Mouse (Mus musculus) hindbrain, embryonic 15.5 days (tissue): ENCODE data around the gene Mgmt. TPM values are rescaled to one million over a fixed set of nuclear protein-coding genes. Genes with fewer than 3 reads are reported as not detected.

Experiments used
- ATAC-seq: fragments of 200-750 bp; cut with Nextera tagmentation; 2 replicates; pipeline ENCODE4 v1.8.0; 2017; ENCODE audit warnings: low read depth, moderate number of reproducible peaks, moderate TSS enrichment; ENCODE audit not compliant: low FRiP score
- H3K27ac ChIP-seq: fragments of 300-500 bp; sonication (generic); replicated peaks from 2 replicates; pipeline ENCODE4 v1.5.1; 2015; ENCODE audit warnings: mild to moderate bottlenecking, inconsistent platforms
- H3K27me3 ChIP-seq: fragments of 300-500 bp; sonication (generic); 2 replicates; pipeline ENCODE4 v1.6.1; 2015; ENCODE audit warnings: control low read depth, inconsistent platforms
- H3K36me3 ChIP-seq: fragments of 300-500 bp; sonication (generic); 2 replicates; pipeline ENCODE4 v1.6.1; 2015; ENCODE audit warnings: control low read depth, inconsistent platforms
- H3K4me1 ChIP-seq: fragments of 300-500 bp; sonication (generic); replicated peaks from 2 replicates; pipeline ENCODE4 v1.6.1; 2015; ENCODE audit warnings: control low read depth, inconsistent platforms
- H3K4me2 ChIP-seq: fragments of 300-500 bp; sonication (generic); 2 replicates; pipeline ENCODE4 v1.6.1; 2015; ENCODE audit warnings: moderate library complexity, mild to moderate bottlenecking, inconsistent platforms
- H3K4me3 ChIP-seq: fragments of 300-500 bp; sonication (generic); 2 replicates; pipeline ENCODE4 v1.5.1; 2015; ENCODE audit warnings: mild to moderate bottlenecking, inconsistent platforms
- H3K9ac ChIP-seq: fragments of 300-500 bp; sonication (generic); 2 replicates; pipeline ENCODE4 v1.6.1; 2015; ENCODE audit warnings: inconsistent platforms
- H3K9me3 ChIP-seq: fragments of 300-500 bp; sonication (generic); 2 replicates; pipeline ENCODE4 v1.6.1; 2016; ENCODE audit warnings: control low read depth, inconsistent platforms
- WGBS: fragments of 180-500 bp; shearing (Covaris S2); methylation state at CpG from one replicate; pipeline ENCODE4 v1.1.7; 2015; 5-methylcytosine and 5-hydroxymethylcytosine counted together
- polyA plus RNA-seq: library from polyadenylated mRNA; unstranded; fragments of >200 nt; fragmentation: Nextera tagmentation; extraction: Ambion mirVana; gene quantifications from 2 replicates; pipeline ENCODE4 v1.2.1, GENCODE M21; 2015

Mgmt gene
- polyA plus RNA-seq, 1 experiment from 2014 or later, result 1.5 TPM

- Histone ChIP-seq H3K9me3 (no peaks in the 10 kb centered on the region), H3K4me2 (no peak overlapping the region), H3K27ac (no peak overlapping the region), H3K36me3 (no peaks in the 10 kb centered on the region), H3K27me3 (no peaks in the 10 kb centered on the region), H3K4me1 (peaks cover 4% of the 10 kb centered on the region; the same call in 1 of the 2 replicates), H3K4me3 (no peak overlapping the region), H3K9ac (no peak overlapping the region)
- WGBS, result 93% methylated on average over 12 of the region's 12 CpGs
- no peak for ATAC-seq
These were observed 26.8 kb downstream of the Mgmt start for GRCm38 (mm10) chr7:136920976-136921755.

GRCm38 (mm10) chr7:136922230-136922629 is 27.8 kb downstream of the Mgmt start:
- WGBS, result 86% methylated on average over 6 of the region's 6 CpGs
- Histone ChIP-seq H3K36me3 (no peaks in the 10 kb centered on the region), H3K9me3 (no peaks in the 10 kb centered on the region), H3K4me3 (no peak overlapping the region), H3K27me3 (no peaks in the 10 kb centered on the region), H3K4me2 (no peak overlapping the region), H3K9ac (no peak overlapping the region), H3K27ac (no peak overlapping the region), H3K4me1 (peaks cover 4% of the 10 kb centered on the region; the same call in 1 of the 2 replicates)
- no peak for ATAC-seq

GRCm38 (mm10) chr7:136924610-136925260 is 30.3 kb downstream of the Mgmt start:
- H3K4me2 ChIP-seq, result no peak overlapping the region
- H3K4me1 ChIP-seq, result peaks cover 4% of the 10 kb centered on the region; the same call in 1 of the 2 replicates
- H3K9me3 ChIP-seq, result no peaks in the 10 kb centered on the region
- ATAC-seq, result no peak
- no peak overlapping the region for H3K27ac ChIP-seq
- no peak overlapping the region for H3K4me3 ChIP-seq
- no peaks in the 10 kb centered on the region for H3K36me3 ChIP-seq
- 62% methylated on average over 18 of the region's 18 CpGs for WGBS
- H3K9ac ChIP-seq, result no peak overlapping the region
- H3K27me3 ChIP-seq, result no peaks in the 10 kb centered on the region

- H3K4me3 ChIP-seq, result no peak overlapping the region
- H3K27ac ChIP-seq, result no peak overlapping the region
- H3K4me2 ChIP-seq, result no peak overlapping the region
- peaks cover 4% of the 10 kb centered on the region; the same call in 1 of the 2 replicates for H3K4me1 ChIP-seq
- no peaks in the 10 kb centered on the region for H3K9me3 ChIP-seq
- ATAC-seq, result no peak
- H3K36me3 ChIP-seq, result no peaks in the 10 kb centered on the region
- H3K27me3 ChIP-seq, result no peaks in the 10 kb centered on the region
- no peak overlapping the region for H3K9ac ChIP-seq
- WGBS, result 62% methylated on average over 9 of the region's 9 CpGs
These were observed 31.8 kb downstream of the Mgmt start for GRCm38 (mm10) chr7:136926178-136926577.

- no peaks in the 10 kb centered on the region for H3K4me1 ChIP-seq
- 83% methylated on average over 3 of the region's 3 CpGs for WGBS
- H3K27ac ChIP-seq, result no peak overlapping the region
- no peak overlapping the region for H3K4me2 ChIP-seq
- H3K36me3 ChIP-seq, result no peaks in the 10 kb centered on the region
- no peak overlapping the region for H3K4me3 ChIP-seq
- H3K27me3 ChIP-seq, result no peaks in the 10 kb centered on the region
- H3K9me3 ChIP-seq, result no peaks in the 10 kb centered on the region
- no peak overlapping the region for H3K9ac ChIP-seq
- ATAC-seq, result no peak
These were observed 36.0 kb downstream of the Mgmt start for GRCm38 (mm10) chr7:136930451-136930850.

GRCm38 (mm10) chr7:136933367-136933766 is 39.0 kb downstream of the Mgmt start:
- H3K4me1 ChIP-seq, result no peaks in the 10 kb centered on the region
- no peak for ATAC-seq
- H3K36me3 ChIP-seq, result no peaks in the 10 kb centered on the region
- H3K4me3 ChIP-seq, result no peak overlapping the region
- no peak overlapping the region for H3K4me2 ChIP-seq
- H3K27ac ChIP-seq, result no peak overlapping the region
- WGBS, result 88% methylated on average over 3 of the region's 3 CpGs
- H3K9ac ChIP-seq, result no peak overlapping the region
- no peaks in the 10 kb centered on the region for H3K27me3 ChIP-seq
- H3K9me3 ChIP-seq, result no peaks in the 10 kb centered on the region

GRCm38 (mm10) chr7:136934336-136934735 is 39.9 kb downstream of the Mgmt start:
- no peak overlapping the region for H3K4me3 ChIP-seq
- no peaks in the 10 kb centered on the region for H3K27me3 ChIP-seq
- H3K36me3 ChIP-seq, result no peaks in the 10 kb centered on the region
- WGBS, result 81% methylated on average over 5 of the region's 5 CpGs
- no peak overlapping the region for H3K27ac ChIP-seq
- no peak overlapping the region for H3K9ac ChIP-seq
- H3K9me3 ChIP-seq, result no peaks in the 10 kb centered on the region
- ATAC-seq, result no peak
- no peaks in the 10 kb centered on the region for H3K4me1 ChIP-seq
- H3K4me2 ChIP-seq, result no peak overlapping the region

GRCm38 (mm10) chr7:136934784-136935183 is 40.4 kb downstream of the Mgmt start:
- H3K9me3 ChIP-seq, result no peaks in the 10 kb centered on the region
- H3K9ac ChIP-seq, result no peak overlapping the region
- H3K36me3 ChIP-seq, result no peaks in the 10 kb centered on the region
- ATAC-seq, result no peak
- no peaks in the 10 kb centered on the region for H3K27me3 ChIP-seq
- H3K27ac ChIP-seq, result no peak overlapping the region
- no peak overlapping the region for H3K4me3 ChIP-seq
- H3K4me1 ChIP-seq, result no peaks in the 10 kb centered on the region
- WGBS, result 82% methylated on average over 7 of the region's 7 CpGs
- H3K4me2 ChIP-seq, result no peak overlapping the region

GRCm38 (mm10) chr7:136938371-136938770 is 44.0 kb downstream of the Mgmt start:
- Histone ChIP-seq H3K27me3 (no peaks in the 10 kb centered on the region), H3K9me3 (no peaks in the 10 kb centered on the region), H3K36me3 (no peaks in the 10 kb centered on the region), H3K27ac (no peak overlapping the region), H3K4me3 (no peak overlapping the region), H3K4me2 (no peak overlapping the region), H3K4me1 (no peaks in the 10 kb centered on the region), H3K9ac (no peak overlapping the region)
- WGBS, result 88% methylated on average over 4 of the region's 4 CpGs
- no peak for ATAC-seq

- ATAC-seq, result no peak
- H3K9me3 ChIP-seq, result no peaks in the 10 kb centered on the region
- H3K4me1 ChIP-seq, result no peaks in the 10 kb centered on the region
- H3K4me3 ChIP-seq, result no peak overlapping the region
- 96% methylated on average over 2 of the region's 2 CpGs for WGBS
- H3K9ac ChIP-seq, result no peak overlapping the region
- no peak overlapping the region for H3K27ac ChIP-seq
- no peak overlapping the region for H3K4me2 ChIP-seq
- H3K36me3 ChIP-seq, result no peaks in the 10 kb centered on the region
- H3K27me3 ChIP-seq, result no peaks in the 10 kb centered on the region
These were observed 48.0 kb downstream of the Mgmt start for GRCm38 (mm10) chr7:136942414-136942813.

- no peaks in the 10 kb centered on the region for H3K27me3 ChIP-seq
- H3K9ac ChIP-seq, result no peak overlapping the region
- no peak overlapping the region for H3K4me3 ChIP-seq
- no peaks in the 10 kb centered on the region for H3K9me3 ChIP-seq
- no peaks in the 10 kb centered on the region for H3K36me3 ChIP-seq
- H3K4me1 ChIP-seq, result no peaks in the 10 kb centered on the region
- no peak for ATAC-seq
- H3K27ac ChIP-seq, result no peak overlapping the region
- no peak overlapping the region for H3K4me2 ChIP-seq
- 66% methylated on average over 5 of the region's 5 CpGs for WGBS
These were observed 49.5 kb downstream of the Mgmt start for GRCm38 (mm10) chr7:136943886-136944285.

- WGBS, result 78% methylated on average over 10 of the region's 10 CpGs
These were observed 51.3 kb downstream of the Mgmt start for GRCm38 (mm10) chr7:136945697-136946096.

More at GRCm38 (mm10) chr7:136945697-136946096, 51.3 kb downstream of the Mgmt start:
- Histone ChIP-seq H3K27me3 (no peaks in the 10 kb centered on the region), H3K9me3 (no peaks in the 10 kb centered on the region), H3K4me1 (no peaks in the 10 kb centered on the region), H3K27ac (no peak overlapping the region), H3K36me3 (no peaks in the 10 kb centered on the region), H3K9ac (no peak overlapping the region), H3K4me3 (no peak overlapping the region), H3K4me2 (no peak overlapping the region)
- no peak for ATAC-seq
